Mouse (Mus musculus) neural tube, embryonic 14.5 days (tissue): Measurements from ENCODE around the gene Serp2. TPM values are rescaled to one million over a fixed set of nuclear protein-coding genes. Genes with fewer than 3 reads are reported as not detected.

Experiments
- ATAC-seq: fragments of 200-750 bp; cut with Nextera tagmentation; 2 replicates; pipeline ENCODE4 v1.8.0; 2017; ENCODE audit warnings: low read depth, mild to moderate bottlenecking, moderate TSS enrichment, moderate library complexity
- H3K27ac ChIP-seq: fragments of 300-500 bp; sonication (generic); 2 replicates; pipeline ENCODE4 v1.5.1; 2014; ENCODE audit warnings: low read depth, mild to moderate bottlenecking, control low read depth, low read length, moderate library complexity, mixed read lengths
- H3K27me3 ChIP-seq: fragments of 300-500 bp; sonication (generic); 2 replicates; pipeline ENCODE4 v1.6.1; 2014; ENCODE audit warnings: low read length; ENCODE audit not compliant: control insufficient read depth, insufficient read depth
- H3K36me3 ChIP-seq: fragments of 300-500 bp; sonication (generic); 2 replicates; pipeline ENCODE4 v1.6.1; 2014; ENCODE audit warnings: low read length, mixed read lengths; ENCODE audit not compliant: control insufficient read depth, insufficient read depth
- H3K4me1 ChIP-seq: fragments of 300-500 bp; sonication (generic); 2 replicates; pipeline ENCODE4 v1.6.1; 2014; ENCODE audit warnings: low read length; ENCODE audit not compliant: control insufficient read depth, insufficient read depth
- H3K4me2 ChIP-seq: fragments of 300-500 bp; sonication (generic); 2 replicates; pipeline ENCODE4 v1.6.1; 2014; ENCODE audit warnings: mild to moderate bottlenecking, low read depth, low read length, control low read depth
- H3K4me3 ChIP-seq: fragments of 300-500 bp; sonication (generic); 2 replicates; pipeline ENCODE4 v1.5.1; 2014; ENCODE audit warnings: low read depth, low read length, control low read depth, mixed read lengths
- H3K9ac ChIP-seq: fragments of 300-500 bp; sonication (generic); replicated peaks from 2 replicates; pipeline ENCODE4 v1.6.1; 2014; ENCODE audit warnings: low read depth, mild to moderate bottlenecking, control low read depth, low read length, mixed read lengths
- H3K9me3 ChIP-seq: fragments of 300-500 bp; sonication (generic); 2 replicates; pipeline ENCODE4 v1.6.1; 2016; ENCODE audit warnings: low read length; ENCODE audit not compliant: control insufficient read depth
- WGBS: fragments of 180-500 bp; shearing (Covaris S2); extraction: QIAGEN DNeasy Blood & Tissue Kit; methylation state at CpG from one replicate; pipeline ENCODE4 v1.1.7; 2014; 5-methylcytosine and 5-hydroxymethylcytosine counted together
- polyA plus RNA-seq: library from polyadenylated mRNA; unstranded; fragments of >200 nt; fragmentation: Nextera tagmentation; extraction: Ambion mirVana; gene quantifications from 2 replicates; pipeline ENCODE4 v1.2.1, GENCODE M21; 2014

The Serp2 gene
- 202 and 265 TPM in 2 replicates for polyA plus RNA-seq

GRCm38 (mm10) chr14:76556852-76557208 is at the start of gene Serp2:
Gene Serp2 (minus strand): TSS chr14:76556889.
- peak within 1 kb of the TSS; percentile 85 for H3K9ac ChIP-seq
- H3K4me2 ChIP-seq, result peak within 1 kb of the TSS; percentile 70
- H3K27me3 ChIP-seq, result no peaks in the 10 kb centered on the region
- 8% methylated on average over 17 of the region's 17 CpGs for WGBS
- peak within 1 kb of the TSS; percentile 52 for H3K4me3 ChIP-seq
- H3K9me3 ChIP-seq, result no peaks in the 10 kb centered on the region
- peak within 1 kb of the TSS; percentile 79 for H3K27ac ChIP-seq
- H3K36me3 ChIP-seq, result no peaks in the 10 kb centered on the region
- peaks cover 14% of the 10 kb centered on the region; the same call in 1 of the 2 replicates for H3K4me1 ChIP-seq
- peak; percentile 48 for ATAC-seq

- H3K27ac ChIP-seq, result peak overlapping the region; percentile 41; the same call in 1 of the 2 replicates
- H3K9ac ChIP-seq, result 0 out of 2 replicates have a peak overlapping the region, but pooled peaks have one; percentile 17
- no peaks in the 10 kb centered on the region for H3K27me3 ChIP-seq
- peaks cover 9% of the 10 kb centered on the region for H3K4me1 ChIP-seq
- no peak for ATAC-seq
- no peaks in the 10 kb centered on the region for H3K9me3 ChIP-seq
- H3K36me3 ChIP-seq, result no peaks in the 10 kb centered on the region
- no peak overlapping the region for H3K4me3 ChIP-seq
- H3K4me2 ChIP-seq, result no peak overlapping the region
- 41% methylated on average over 13 of the region's 13 CpGs for WGBS
Measured at GRCm38 (mm10) chr14:76605931-76606534, 49.3 kb upstream of the Serp2 start.

GRCm38 (mm10) chr14:76604012-76604411 is 47.3 kb upstream of the Serp2 start:
- Histone ChIP-seq H3K9ac (no peak overlapping the region), H3K27ac (no peak overlapping the region), H3K27me3 (no peaks in the 10 kb centered on the region), H3K4me1 (peaks cover 9% of the 10 kb centered on the region), H3K4me2 (no peak overlapping the region), H3K9me3 (no peaks in the 10 kb centered on the region), H3K4me3 (no peak overlapping the region), H3K36me3 (no peaks in the 10 kb centered on the region)
- WGBS, result 91% methylated on average over 6 of the region's 6 CpGs
- ATAC-seq, result no peak

GRCm38 (mm10) chr14:76601654-76602053 is 45.0 kb upstream of the Serp2 start:
- no peak overlapping the region for H3K27ac ChIP-seq
- H3K9me3 ChIP-seq, result no peaks in the 10 kb centered on the region
- WGBS, result 86% methylated on average over 4 of the region's 4 CpGs
- H3K4me3 ChIP-seq, result no peak overlapping the region
- no peaks in the 10 kb centered on the region for H3K27me3 ChIP-seq
- H3K4me2 ChIP-seq, result no peak overlapping the region
- H3K4me1 ChIP-seq, result peaks cover 12% of the 10 kb centered on the region
- ATAC-seq, result no peak
- H3K9ac ChIP-seq, result no peak overlapping the region
- no peaks in the 10 kb centered on the region for H3K36me3 ChIP-seq

GRCm38 (mm10) chr14:76600391-76600790 is 43.7 kb upstream of the Serp2 start:
- no peak overlapping the region for H3K4me3 ChIP-seq
- WGBS, result 76% methylated on average over 3 of the region's 3 CpGs
- H3K4me1 ChIP-seq, result peaks cover 2% of the 10 kb centered on the region; the same call in 1 of the 2 replicates
- no peaks in the 10 kb centered on the region for H3K36me3 ChIP-seq
- no peaks in the 10 kb centered on the region for H3K9me3 ChIP-seq
- H3K27me3 ChIP-seq, result no peaks in the 10 kb centered on the region
- no peak overlapping the region for H3K27ac ChIP-seq
- no peak for ATAC-seq
- no peak overlapping the region for H3K4me2 ChIP-seq
- H3K9ac ChIP-seq, result no peak overlapping the region

- H3K27me3 ChIP-seq, result no peaks in the 10 kb centered on the region
- H3K36me3 ChIP-seq, result no peaks in the 10 kb centered on the region
- no peak overlapping the region for H3K9ac ChIP-seq
- H3K4me3 ChIP-seq, result no peak overlapping the region
- ATAC-seq, result no peak
- WGBS, result 54% methylated on average over 4 of the region's 4 CpGs
- no peaks in the 10 kb centered on the region for H3K9me3 ChIP-seq
- peaks cover 2% of the 10 kb centered on the region; the same call in 1 of the 2 replicates for H3K4me1 ChIP-seq
- no peak overlapping the region for H3K27ac ChIP-seq
- no peak overlapping the region for H3K4me2 ChIP-seq
Measured at GRCm38 (mm10) chr14:76599706-76600105, 43.0 kb upstream of the Serp2 start.

- peak overlapping the region; percentile 49 for H3K4me2 ChIP-seq
- no peaks in the 10 kb centered on the region for H3K27me3 ChIP-seq
- H3K27ac ChIP-seq, result 0 out of 2 replicates have a peak overlapping the region, but pooled peaks have one; percentile 35
- peak overlapping the region; percentile 19 for H3K4me3 ChIP-seq
- no peaks in the 10 kb centered on the region for H3K36me3 ChIP-seq
- H3K9ac ChIP-seq, result peak overlapping the region; percentile 32
- no peaks in the 10 kb centered on the region for H3K9me3 ChIP-seq
- H3K4me1 ChIP-seq, result peaks cover 2% of the 10 kb centered on the region; the same call in 1 of the 2 replicates
- peak; percentile 82; the same call in 1 of the 2 replicates for ATAC-seq
- WGBS, result 3% methylated on average over 12 of the region's 12 CpGs
Measured at GRCm38 (mm10) chr14:76598518-76599216, 42.0 kb upstream of the Serp2 start.

- H3K9me3 ChIP-seq, result no peaks in the 10 kb centered on the region
- peaks cover 2% of the 10 kb centered on the region; the same call in 1 of the 2 replicates for H3K4me1 ChIP-seq
- no peak overlapping the region for H3K9ac ChIP-seq
- no peak for ATAC-seq
- H3K4me3 ChIP-seq, result no peak overlapping the region
- H3K27me3 ChIP-seq, result no peaks in the 10 kb centered on the region
- no peak overlapping the region for H3K4me2 ChIP-seq
- H3K36me3 ChIP-seq, result no peaks in the 10 kb centered on the region
- H3K27ac ChIP-seq, result no peak overlapping the region
Measured at GRCm38 (mm10) chr14:76597751-76598150, 41.1 kb upstream of the Serp2 start.
